Mouse (Mus musculus): ENCODE data around the gene Rgl3.

DNA sequence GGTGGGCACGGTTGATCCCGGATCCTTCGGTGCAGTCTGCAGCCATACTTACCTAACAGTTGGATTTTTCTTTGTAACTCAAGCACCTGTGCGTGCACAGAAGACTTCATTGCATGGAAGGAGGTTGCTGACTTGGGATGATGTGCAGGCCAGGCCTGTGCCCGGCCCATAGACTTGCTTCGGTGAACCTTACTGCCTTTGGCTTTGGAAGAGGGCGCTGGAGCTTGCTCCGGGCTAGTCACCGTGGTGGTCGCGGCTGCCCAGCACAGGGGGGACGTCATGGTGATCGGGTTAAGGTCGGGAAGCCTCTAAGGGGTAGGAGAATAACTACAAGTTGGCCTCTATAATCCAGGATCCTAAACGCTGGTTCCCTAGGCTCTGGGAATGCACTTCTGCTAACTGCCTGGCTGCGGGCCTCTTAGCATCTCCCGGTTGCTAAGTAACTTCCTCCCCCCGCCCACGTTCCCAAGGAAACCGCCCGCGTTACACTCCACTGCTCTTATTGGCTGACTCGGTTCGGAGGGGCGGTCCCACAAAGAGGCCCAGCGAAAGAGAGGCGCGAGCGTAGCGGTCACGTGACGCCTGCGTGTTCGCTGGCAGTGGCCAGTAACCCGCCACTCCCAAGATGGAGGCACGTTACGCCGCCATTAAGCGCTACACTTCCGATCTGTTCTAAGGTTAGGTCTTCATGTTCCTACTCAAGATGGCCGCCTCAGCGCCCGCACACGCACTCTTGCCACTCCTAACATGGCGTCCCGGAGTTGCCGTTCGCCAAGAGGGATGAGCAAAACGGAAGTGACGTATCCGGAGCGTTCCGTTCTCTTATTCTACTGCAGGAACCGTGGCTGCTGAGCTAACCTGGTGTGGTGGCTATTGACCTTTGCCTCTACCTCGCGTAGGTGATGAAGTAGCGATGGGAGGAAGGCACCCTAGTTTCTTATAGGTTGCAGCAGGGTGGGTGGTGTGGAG is 13.2 kb upstream of the Rgl3 start, which contains the start of the genes Ccdc151 and Prkcsh:
- TF ChIP-seq CTCF (IDR thresholded peaks at IDR 0.05; ENCODE audit: borderline replicate concordance, insufficient read depth, low read length) (no peak), POLR2A (IDR thresholded peaks at IDR 0.05; ENCODE audit: low read depth, low read length) (peak; percentile 96)
